Mouse (Mus musculus) hindlimb bud, embryonic 11.5 days (tissue): Measurements from ENCODE around the gene Cdcp2.
"Not testable (repeated sequence)": the region's sequence is repeated elsewhere in the genome, so short reads cannot be mapped to it uniquely, and the experiment has no call there.

Experiments used
- DNase-seq: peaks from one replicate; pipeline ENCODE4 v3.0.0-alpha.2; 2012; ENCODE audit warnings: low read depth, low spot score; ENCODE audit errors: extremely low spot score

Gene Cdcp2

GRCm38 (mm10) chr4:107084858-107085257 lies 11.8 kb upstream of the Cdcp2 start:
- DNase-seq, result no peak

- DNase-seq, result no peak
These were observed 5.0 kb upstream of the Cdcp2 start for GRCm38 (mm10) chr4:107091696-107092095.

DNA sequence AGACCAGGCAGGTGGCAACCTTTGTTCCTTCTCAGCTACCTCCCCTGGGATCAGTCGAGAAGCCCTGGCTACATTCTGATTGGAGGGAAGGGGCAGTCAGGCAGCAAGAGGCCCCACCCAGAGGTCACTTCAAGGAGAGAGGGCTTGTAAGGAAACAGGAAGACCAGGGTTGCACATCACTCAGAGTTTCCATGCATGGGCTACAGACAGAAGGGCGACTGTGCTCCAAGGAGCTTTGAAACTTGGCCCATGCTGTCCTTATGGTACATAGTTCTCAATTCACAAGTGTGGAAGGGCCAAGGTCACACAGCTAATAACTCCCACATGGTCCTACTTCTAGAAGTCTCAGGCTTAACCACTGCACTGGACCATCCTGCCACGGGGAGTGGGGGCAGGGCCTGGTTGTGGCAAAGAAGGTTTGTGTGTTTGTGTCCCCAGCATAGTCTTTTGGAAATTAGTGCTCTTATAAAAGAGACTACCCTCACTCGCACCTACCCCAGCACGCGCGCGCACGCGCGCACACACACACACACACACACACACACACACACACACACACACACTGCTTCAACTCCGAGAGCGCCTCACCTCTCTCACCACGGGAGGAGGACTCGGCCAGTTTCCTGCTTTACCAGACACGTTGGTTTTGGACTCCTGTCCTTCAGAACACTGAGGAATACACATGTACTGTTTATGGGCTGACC lies 2.1 kb upstream of the Cdcp2 start:
- DNase-seq, result no peak

DNA sequence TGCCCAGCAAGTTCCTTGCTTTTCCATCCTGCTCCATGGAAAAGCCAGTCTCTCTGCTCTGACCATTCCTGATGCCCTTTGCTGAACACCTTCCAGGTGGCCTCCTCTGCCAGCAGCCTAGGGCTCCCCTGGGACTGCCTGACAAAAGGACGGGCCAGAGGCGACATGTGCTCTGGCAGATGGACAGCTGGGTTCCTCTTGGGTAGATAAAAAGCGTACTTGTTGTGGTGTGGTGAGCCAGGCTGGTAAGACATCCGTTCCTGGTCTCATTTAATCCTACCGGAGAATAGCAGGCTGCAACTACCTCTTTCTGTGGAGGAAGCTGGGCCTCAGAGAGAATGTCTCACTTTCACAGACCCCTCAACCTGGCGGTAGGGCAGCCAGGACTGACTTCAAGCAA lies 648 bp upstream of the Cdcp2 start:
- DNase-seq, result no peak

DNA sequence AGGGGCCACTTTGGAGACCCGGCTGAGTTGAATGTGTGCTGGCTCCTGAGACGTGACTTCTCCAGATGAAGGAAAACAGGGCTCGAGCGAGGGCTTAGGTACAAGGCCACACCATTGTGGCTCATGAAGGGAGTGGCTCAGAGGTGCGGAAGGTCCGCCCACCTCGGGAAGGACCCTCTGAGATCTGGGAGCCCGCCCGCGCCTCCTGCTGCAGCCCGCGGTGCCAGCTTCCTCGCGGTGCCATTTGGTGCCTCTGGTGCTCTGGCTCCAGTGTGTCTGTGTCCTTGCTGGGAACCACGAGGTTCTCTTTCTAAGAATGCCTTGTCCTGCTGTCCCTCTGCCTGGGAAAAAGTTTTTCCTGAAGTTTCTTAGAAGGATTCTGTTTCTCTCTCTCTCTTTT lies 1.2 kb downstream of the Cdcp2 start:
- DNase-seq, result no peak

DNA sequence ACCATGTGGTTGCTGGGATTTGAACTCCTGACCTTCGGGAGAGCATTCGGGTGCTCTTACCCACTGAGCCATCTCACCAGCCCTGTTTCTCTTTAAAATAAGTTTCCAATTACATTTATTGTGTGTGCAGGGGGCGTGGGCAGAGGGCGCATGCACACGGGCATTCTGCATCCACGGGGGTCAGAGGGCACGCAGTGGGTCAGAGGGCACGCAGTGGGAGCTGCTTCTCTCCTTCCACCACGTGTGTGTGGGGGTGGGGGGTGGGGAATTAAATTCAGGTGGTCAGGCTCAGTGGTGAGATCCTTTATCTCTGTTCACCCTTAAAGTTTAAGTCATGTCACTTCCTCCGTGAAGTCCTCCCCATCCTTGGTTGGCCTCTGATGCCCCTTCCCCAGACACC lies 1.7 kb downstream of the Cdcp2 start:
- no peak for DNase-seq

GRCm38 (mm10) chr4:107098791-107099525 lies 2.3 kb downstream of the Cdcp2 start:
- DNase-seq, result no peak

DNA sequence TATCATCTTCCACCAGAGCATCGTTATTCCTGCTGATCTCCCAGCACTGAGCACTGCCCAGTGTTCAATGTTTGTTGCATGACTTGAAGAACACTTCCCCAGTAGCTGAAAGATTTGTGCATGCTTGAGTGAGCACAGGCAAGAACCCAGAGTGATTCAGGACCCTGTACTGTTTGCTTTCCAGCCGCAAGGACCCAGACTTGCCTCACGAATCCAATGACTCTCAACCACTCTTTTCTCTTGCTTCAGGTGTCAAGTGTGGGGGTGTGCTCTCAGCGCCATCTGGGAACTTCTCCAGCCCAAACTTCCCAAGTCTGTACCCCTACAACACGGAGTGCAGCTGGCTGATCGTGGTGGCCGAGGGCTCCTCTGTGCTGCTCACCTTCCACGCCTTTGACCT lies 5.5 kb downstream of the Cdcp2 start:
- DNase-seq, result no peak

GRCm38 (mm10) chr4:107106777-107107176 lies 10.1 kb downstream of the Cdcp2 start:
- DNase-seq, result no peak

GRCm38 (mm10) chr4:107108291-107108731 lies 11.6 kb downstream of the Cdcp2 start:
- no peak for DNase-seq

DNA sequence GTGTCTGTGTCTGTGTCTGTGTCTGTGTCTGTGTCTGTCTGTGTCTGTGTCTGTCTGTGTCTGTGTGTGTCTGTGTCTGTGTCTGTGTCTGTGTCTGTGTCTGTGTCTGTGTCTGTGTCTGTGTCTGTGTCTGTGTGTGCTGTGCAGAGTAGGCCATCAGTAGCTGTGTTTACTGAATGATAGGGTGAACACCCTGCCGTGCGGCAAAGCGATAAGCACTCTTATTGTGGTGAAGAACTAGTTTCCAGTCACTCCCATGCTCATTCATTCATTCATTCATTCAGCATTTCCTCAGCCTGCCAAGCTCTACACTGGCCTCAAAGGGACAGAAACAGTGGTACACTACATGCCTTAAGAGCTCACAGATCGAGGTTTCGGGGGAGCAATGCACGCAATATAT lies 12.5 kb downstream of the Cdcp2 start:
- not testable (repeated sequence) for DNase-seq

GRCm38 (mm10) chr4:107114278-107114677 lies 17.6 kb downstream of the Cdcp2 start:
- DNase-seq, result no peak

- no peak for DNase-seq
These were observed 21.2 kb downstream of the Cdcp2 start for GRCm38 (mm10) chr4:107117741-107118385.

DNA sequence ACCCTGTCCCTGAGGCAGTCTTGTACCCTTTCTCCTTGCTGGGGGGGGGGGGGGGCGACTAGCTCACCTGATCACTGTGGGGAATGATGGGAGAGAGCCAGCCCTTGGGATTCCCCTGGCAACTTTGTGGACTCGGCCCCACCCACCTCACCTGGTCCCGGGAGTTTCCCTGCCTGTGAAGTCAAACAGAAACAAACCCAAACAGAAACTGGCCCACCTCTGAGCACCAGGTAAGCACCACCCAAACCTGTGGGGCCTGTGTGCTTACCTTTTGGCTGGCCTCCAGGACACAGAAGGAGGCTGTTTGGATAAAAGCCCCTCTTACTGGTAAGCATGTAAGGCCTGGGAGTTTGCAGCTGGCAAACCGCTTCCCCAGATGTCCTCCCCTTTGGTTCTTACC lies 22.4 kb downstream of the Cdcp2 start:
- DNase-seq, result no peak

DNA sequence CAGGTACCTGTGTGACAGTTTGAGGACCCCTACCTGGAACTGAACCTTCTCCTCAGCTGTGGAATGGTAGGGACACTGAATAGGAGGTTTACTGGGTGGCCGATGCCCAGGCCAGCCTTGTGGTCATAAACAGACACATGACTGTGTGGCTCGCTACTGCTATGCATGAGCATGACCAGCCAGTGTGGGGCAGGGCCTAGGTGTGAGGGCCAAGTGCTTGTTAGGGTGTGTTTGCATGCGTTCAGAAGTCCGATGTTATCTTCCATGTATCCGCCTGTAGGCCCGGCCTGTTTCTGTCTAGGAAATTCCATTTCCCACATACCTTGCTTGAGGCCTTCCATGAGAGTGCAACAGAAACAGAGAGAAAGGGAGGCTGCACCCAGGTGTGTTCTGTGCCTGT lies 24.0 kb downstream of the Cdcp2 start:
- no peak for DNase-seq

GRCm38 (mm10) chr4:107121165-107121943 lies 24.7 kb downstream of the Cdcp2 start:
- no peak for DNase-seq

- DNase-seq, result no peak
These were observed 27.7 kb downstream of the Cdcp2 start for GRCm38 (mm10) chr4:107124376-107124775.

GRCm38 (mm10) chr4:107125101-107125500 lies 28.4 kb downstream of the Cdcp2 start:
- DNase-seq, result no peak

DNA sequence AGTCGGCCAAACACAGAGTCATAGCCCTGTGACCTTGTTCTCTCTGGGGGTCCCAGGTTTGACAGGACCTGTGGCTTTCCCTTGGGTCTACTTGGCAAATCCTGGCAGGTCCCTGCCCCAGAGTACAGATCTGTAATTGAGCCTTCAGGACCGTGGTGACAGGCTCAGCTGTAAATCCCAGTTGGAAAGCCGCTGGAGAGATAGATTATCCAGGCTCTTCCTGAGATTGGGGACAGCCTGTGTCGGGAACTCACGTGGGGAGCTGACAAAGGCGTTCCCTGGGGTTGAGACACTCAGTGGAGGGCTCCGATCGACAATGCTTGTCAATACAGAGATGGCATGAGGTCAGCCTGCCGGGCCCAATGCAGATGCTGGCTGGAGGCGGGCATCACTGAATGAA lies 29.7 kb downstream of the Cdcp2 start:
- DNase-seq, result no peak

- no peak for DNase-seq
These were observed 30.3 kb downstream of the Cdcp2 start for GRCm38 (mm10) chr4:107126891-107127524.
